Mouse (Mus musculus) MEL (cell line): ENCODE measurements around the gene Tmem178b. TPM values are rescaled to one million over a fixed set of nuclear protein-coding genes. Genes with fewer than 3 reads are reported as not detected.

Experiments
- DNase-seq: peaks from one replicate; pipeline ENCODE4 v3.0.0; 2011; ENCODE audit warnings: low read depth, low spot score
- H3K27ac ChIP-seq: 2 replicates; pipeline ENCODE4 v1.5.1; 2012; ENCODE audit warnings: low read depth, mild to moderate bottlenecking, control low read depth, low read length, moderate library complexity; ENCODE audit not compliant: control insufficient read depth
- H3K27me3 ChIP-seq, 2 experiments: fragments of 150-350 bp in 1 of 2; sonication (generic) in 1 of 2; 2 replicates each; pipeline ENCODE4 v1.6.1; 2012; ENCODE audit warnings: low read length in 2 of 2, mild to moderate bottlenecking in 2 of 2, improper control_type of control experiment in 1 of 2, moderate library complexity in 1 of 2; ENCODE audit not compliant: insufficient read depth in 2 of 2, control insufficient read depth in 1 of 2
- H3K36me3 ChIP-seq, 2 experiments: 2 replicates each; pipeline ENCODE4 v1.6.1; 2012 to 2014; ENCODE audit warnings: low read length in 2 of 2, improper control_type of control experiment in 1 of 2, inconsistent platforms in 1 of 2, mild to moderate bottlenecking in 1 of 2; ENCODE audit not compliant: insufficient read depth in 2 of 2, control insufficient read depth in 1 of 2
- H3K4me1 ChIP-seq, 2 experiments: fragments of 150-350 bp in 1 of 2; sonication (generic) in 1 of 2; 2 replicates each; pipeline ENCODE4 v1.6.1; 2012; ENCODE audit warnings: low read length in 2 of 2, improper control_type of control experiment in 1 of 2, mild to moderate bottlenecking in 1 of 2; ENCODE audit not compliant: insufficient read depth in 2 of 2, control insufficient read depth in 1 of 2
- H3K4me3 ChIP-seq, 2 experiments: fragments of 150-350 bp in 1 of 2; sonication (generic) in 1 of 2; 2 replicates each; pipeline ENCODE4 v1.5.1; 2012; ENCODE audit warnings: low read depth in 2 of 2, low read length in 2 of 2, mild to moderate bottlenecking in 2 of 2, moderate library complexity in 2 of 2, control low read depth in 1 of 2, improper control_type of control experiment in 1 of 2; ENCODE audit not compliant: control insufficient read depth in 1 of 2, insufficient read depth in 1 of 2
- H3K79me2 ChIP-seq: 2 replicates; pipeline ENCODE4 v1.6.1; 2012; ENCODE audit warnings: mild to moderate bottlenecking, low read length, moderate library complexity; ENCODE audit not compliant: control insufficient read depth, poor library complexity, insufficient read depth
- H3K9ac ChIP-seq: 2 replicates; pipeline ENCODE4 v1.6.1; 2012; ENCODE audit warnings: low read depth, mild to moderate bottlenecking, control low read depth, low read length, moderate library complexity; ENCODE audit not compliant: control insufficient read depth, poor library complexity, severe bottlenecking
- H3K9me3 ChIP-seq: fragments of 150-350 bp; sonication (generic); replicated peaks from 2 replicates; pipeline ENCODE4 v1.6.1; 2012; ENCODE audit warnings: mild to moderate bottlenecking, low read length, improper control_type of control experiment, moderate library complexity; ENCODE audit not compliant: insufficient read depth
- BHLHE40 ChIP-seq: IDR thresholded peaks from 2 replicates; pipeline ENCODE4 v1.6.1; 2012; ENCODE audit warnings: low read depth, mild to moderate bottlenecking, inconsistent platforms, low read length, improper control_type of control experiment, borderline replicate concordance
- CHD2 ChIP-seq: IDR thresholded peaks from 2 replicates; pipeline ENCODE4 v1.6.1; 2011; ENCODE audit warnings: low read length, improper control_type of control experiment
- CTCF ChIP-seq, 3 experiments: IDR thresholded peaks in 2 of 3; conservative IDR thresholded peaks in 1 of 3; 2 replicates each; pipeline ENCODE4 v1.5.1; 2011 to 2012; ENCODE audit warnings: low read length in 3 of 3, low read depth in 2 of 3, mild to moderate bottlenecking in 2 of 3, improper control_type of control experiment in 1 of 3, inconsistent platforms in 1 of 3, mixed read lengths in 1 of 3, moderate library complexity in 1 of 3; ENCODE audit not compliant: control insufficient read depth in 1 of 3, insufficient read depth in 1 of 3, poor library complexity in 1 of 3, severe bottlenecking in 1 of 3
- E2F4 ChIP-seq: IDR thresholded peaks from 2 replicates; pipeline ENCODE4 v1.6.1; 2011; ENCODE audit warnings: low read depth, low read length, improper control_type of control experiment, borderline replicate concordance
- ELF1 ChIP-seq: IDR thresholded peaks from 2 replicates; pipeline ENCODE4 v1.6.1; 2014; ENCODE audit warnings: low read depth, mild to moderate bottlenecking, inconsistent platforms, low read length, improper control_type of control experiment, moderate library complexity
- EP300 ChIP-seq, 2 experiments: IDR thresholded peaks; 2 replicates each; pipeline ENCODE4 v1.6.1; 2011; ENCODE audit warnings: improper control_type of control experiment in 2 of 2, low read length in 2 of 2, low read depth in 1 of 2, mild to moderate bottlenecking in 1 of 2
- ETS1 ChIP-seq: IDR thresholded peaks from 2 replicates; pipeline ENCODE4 v1.6.1; 2012; ENCODE audit warnings: low read depth, mild to moderate bottlenecking, inconsistent platforms, low read length, improper control_type of control experiment, moderate library complexity
- GABPA ChIP-seq: IDR thresholded peaks from 2 replicates; pipeline ENCODE4 v1.6.1; 2012; ENCODE audit warnings: low read depth, mild to moderate bottlenecking, inconsistent platforms, low read length, improper control_type of control experiment, moderate library complexity
- GATA1 ChIP-seq: IDR thresholded peaks from 2 replicates; pipeline ENCODE4 v1.6.1; 2011; ENCODE audit warnings: low read depth, low read length, improper control_type of control experiment
- JUND ChIP-seq: IDR thresholded peaks from 2 replicates; pipeline ENCODE4 v1.6.1; 2011; ENCODE audit warnings: low read depth, mild to moderate bottlenecking, improper control_type of control experiment, low read length
- KAT2A ChIP-seq: conservative IDR thresholded peaks from 2 replicates; pipeline ENCODE4 v1.6.1; 2012; ENCODE audit warnings: low read depth, low read length, improper control_type of control experiment, inconsistent platforms
- MAFK ChIP-seq: IDR thresholded peaks from 2 replicates; pipeline ENCODE4 v1.6.1; 2011; ENCODE audit warnings: low read depth, mild to moderate bottlenecking, low read length, improper control_type of control experiment, borderline replicate concordance
- MAX ChIP-seq: IDR thresholded peaks from 2 replicates; pipeline ENCODE4 v1.6.1; 2011; ENCODE audit warnings: low read length, improper control_type of control experiment
- MAZ ChIP-seq: IDR thresholded peaks from 2 replicates; pipeline ENCODE4 v1.6.1; 2012; ENCODE audit warnings: low read depth, mild to moderate bottlenecking, inconsistent platforms, low read length, improper control_type of control experiment
- MEF2A ChIP-seq: IDR thresholded peaks from 2 replicates; pipeline ENCODE4 v1.6.1; 2014; ENCODE audit warnings: low read depth, mild to moderate bottlenecking, inconsistent platforms, low read length, improper control_type of control experiment; ENCODE audit not compliant: poor library complexity, insufficient replicate concordance, severe bottlenecking; ENCODE audit errors: extremely low read depth
- MYC ChIP-seq: IDR thresholded peaks from 2 replicates; pipeline ENCODE4 v1.6.1; 2011; ENCODE audit warnings: low read depth, mild to moderate bottlenecking, low read length, improper control_type of control experiment, moderate library complexity
- NELFE ChIP-seq: IDR thresholded peaks from 2 replicates; pipeline ENCODE4 v1.6.1; 2011; ENCODE audit warnings: low read depth, low read length, improper control_type of control experiment
- POLR2AphosphoS2 ChIP-seq: IDR thresholded peaks from 2 replicates; pipeline ENCODE4 v1.6.1; 2011; ENCODE audit warnings: low read length, improper control_type of control experiment
- RAD21 ChIP-seq: IDR thresholded peaks from 2 replicates; pipeline ENCODE4 v1.6.1; 2011; ENCODE audit warnings: mild to moderate bottlenecking, low read depth, low read length, improper control_type of control experiment
- RCOR1 ChIP-seq: IDR thresholded peaks from 2 replicates; pipeline ENCODE4 v1.6.1; 2012; ENCODE audit warnings: low read depth, mild to moderate bottlenecking, inconsistent platforms, low read length, improper control_type of control experiment
- TBP ChIP-seq: IDR thresholded peaks from 2 replicates; pipeline ENCODE4 v1.8.0; 2011; ENCODE audit warnings: low read depth, low read length, improper control_type of control experiment
- UBTF ChIP-seq: IDR thresholded peaks from 2 replicates; pipeline ENCODE4 v1.6.1; 2012; ENCODE audit warnings: low read depth, mild to moderate bottlenecking, inconsistent platforms, low read length, improper control_type of control experiment, moderate library complexity, borderline replicate concordance; ENCODE audit not compliant: insufficient read depth
- USF1 ChIP-seq: IDR thresholded peaks from 2 replicates; pipeline ENCODE4 v1.6.1; 2014; ENCODE audit warnings: low read depth, mild to moderate bottlenecking, inconsistent platforms, low read length, improper control_type of control experiment, moderate library complexity
- USF2 ChIP-seq, 2 experiments: IDR thresholded peaks; 2 replicates each; pipeline ENCODE4 v1.6.1; 2011 to 2012; ENCODE audit warnings: improper control_type of control experiment in 2 of 2, low read length in 2 of 2, borderline replicate concordance in 1 of 2, inconsistent platforms in 1 of 2, low read depth in 1 of 2, mild to moderate bottlenecking in 1 of 2; ENCODE audit not compliant: insufficient read depth in 1 of 2
- ZKSCAN1 ChIP-seq: IDR thresholded peaks from 2 replicates; pipeline ENCODE4 v1.6.1; 2012; ENCODE audit warnings: low read depth, mild to moderate bottlenecking, inconsistent platforms, low read length, improper control_type of control experiment, moderate library complexity
- ZMIZ1 ChIP-seq: IDR thresholded peaks from 2 replicates; pipeline ENCODE4 v1.6.1; 2012; ENCODE audit warnings: low read depth, mild to moderate bottlenecking, inconsistent platforms, low read length, improper control_type of control experiment, moderate library complexity
- ZNF384 ChIP-seq: IDR thresholded peaks from 2 replicates; pipeline ENCODE4 v1.6.1; 2012; ENCODE audit warnings: low read depth, mild to moderate bottlenecking, inconsistent platforms, low read length, improper control_type of control experiment
- polyA plus RNA-seq, 2 experiments: library from polyadenylated mRNA; stranded (reverse) in 1 of 2; unstranded in 1 of 2; fragments of >175 nt in 1 of 2; fragments of >200 nt in 1 of 2; gene quantifications; 2 replicates each; pipeline versions ENCODE4 v1.2.1 to v1.2.4; 2012; ENCODE audit warnings: low replicate concordance in 2 of 2, low read depth in 1 of 2; ENCODE audit not compliant: insufficient read length in 2 of 2, insufficient read depth in 1 of 2, missing spikeins in 1 of 2
- total RNA-seq: library from RNA; depleted of rRNA; stranded (reverse); fragments of 300-350 nt; gene quantifications from 2 replicates; pipeline ENCODE4 v1.2.3, GENCODE M21; 2012

Gene Tmem178b
- total and polyA plus RNA-seq, 3 experiments = not detected

- Histone ChIP-seq H3K9me3 (no peaks in the 10 kb centered on the region), H3K79me2 (no peaks in the 10 kb centered on the region), H3K27me3 (no peaks in the 10 kb centered on the region), H3K9ac (no peak overlapping the region), H3K4me1 (no peaks in the 10 kb centered on the region), H3K27ac (no peak overlapping the region), H3K4me3 (no peak overlapping the region), H3K36me3 (no peaks in the 10 kb centered on the region)
- no peak for TF ChIP-seq USF1
- TF ChIP-seq MEF2A = no peak
- TF ChIP-seq MAX = no peak
- no peak for TF ChIP-seq USF2 (IDR thresholded peaks at IDR 0.05; ENCODE audit: borderline replicate concordance in 1 of 2, insufficient read depth in 1 of 2, low read depth in 1 of 2, low read length in 2 of 2)
- no peak for TF ChIP-seq RAD21
- no peak for TF ChIP-seq JUND
- no peak for TF ChIP-seq E2F4
- no peak for TF ChIP-seq ETS1
- TF ChIP-seq KAT2A = no peak
- no peak for TF ChIP-seq GATA1
- TF ChIP-seq MYC = no peak
- TF ChIP-seq POLR2AphosphoS2 = no peak
- TF ChIP-seq MAZ = no peak
- no peak for TF ChIP-seq ZKSCAN1
- TF ChIP-seq ZMIZ1 = no peak
- no peak for DNase-seq
These were observed 42.7 kb downstream of the Tmem178b start for GRCm38 (mm10) chr6:39915636-39916281.

DNA sequence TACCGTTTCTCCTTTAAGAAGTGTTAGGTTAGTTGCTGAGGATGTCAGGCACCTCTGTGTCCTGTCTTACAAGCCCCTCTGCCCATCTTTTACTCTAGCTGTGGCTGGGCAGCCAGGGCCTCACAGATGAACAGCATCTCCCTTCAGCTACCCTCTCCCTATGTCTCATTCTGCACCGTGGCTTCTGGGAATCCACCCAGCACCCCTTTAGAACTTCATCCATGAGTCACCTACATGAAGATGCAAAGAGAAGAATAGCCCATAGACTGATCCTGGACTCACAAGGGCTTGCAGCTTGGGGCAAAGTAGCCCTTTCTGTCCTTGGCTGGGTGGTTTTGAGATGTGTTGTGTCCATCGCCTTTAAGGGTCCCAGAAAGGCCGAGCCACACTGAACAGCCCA is 43.4 kb downstream of the Tmem178b start:
- Histone ChIP-seq H3K79me2 (no peaks in the 10 kb centered on the region), H3K4me3 (no peak overlapping the region), H3K36me3 (no peaks in the 10 kb centered on the region)

More for the DNA sequence above, 43.4 kb downstream of the Tmem178b start:
- DNase-seq = no peak
- no peaks in the 10 kb centered on the region for H3K4me1 ChIP-seq
- no peak for TF ChIP-seq UBTF
- TF ChIP-seq GABPA = no peak
- no peak for TF ChIP-seq JUND
- no peak for TF ChIP-seq NELFE
- no peak for TF ChIP-seq ZNF384
- no peak for TF ChIP-seq MAX
- TF ChIP-seq EP300 (IDR thresholded peaks at IDR 0.05; ENCODE audit: low read depth in 1 of 2, low read length in 2 of 2) = no peak
- TF ChIP-seq ZMIZ1 = no peak
- no peak for TF ChIP-seq RAD21
- no peak for TF ChIP-seq BHLHE40
- no peak for TF ChIP-seq ELF1
- TF ChIP-seq RCOR1 = no peak
- no peak for TF ChIP-seq CTCF (IDR thresholded peaks at IDR 0.05 in 2 of 3, conservative IDR thresholded peaks at IDR 0.05 in 1 of 3; ENCODE audit: control insufficient read depth in 1 of 3, insufficient read depth in 1 of 3, low read depth in 2 of 3, low read length in 3 of 3, poor library complexity in 1 of 3, severe bottlenecking in 1 of 3)
- no peak for TF ChIP-seq TBP
- no peak for TF ChIP-seq CHD2
- no peak for TF ChIP-seq MAFK
- TF ChIP-seq, all 39 proteins: peak for 0
- H3K27me3 ChIP-seq = no peaks in the 10 kb centered on the region
- no peaks in the 10 kb centered on the region for H3K9me3 ChIP-seq
- no peak overlapping the region for H3K9ac ChIP-seq
- H3K27ac ChIP-seq = no peak overlapping the region
